Mouse (Mus musculus) neural tube, embryonic 14.5 days (tissue): ENCODE data around the gene Smarcd3. TPM values are rescaled to one million over a fixed set of nuclear protein-coding genes. Genes with fewer than 3 reads are reported as not detected.

ENCODE experiments used
- ATAC-seq: fragments of 200-750 bp; cut with Nextera tagmentation; 2 replicates; pipeline ENCODE4 v1.8.0; 2017; ENCODE audit warnings: low read depth, mild to moderate bottlenecking, moderate TSS enrichment, moderate library complexity
- H3K27ac ChIP-seq: fragments of 300-500 bp; sonication (generic); 2 replicates; pipeline ENCODE4 v1.5.1; 2014; ENCODE audit warnings: low read depth, mild to moderate bottlenecking, control low read depth, low read length, moderate library complexity, mixed read lengths
- H3K27me3 ChIP-seq: fragments of 300-500 bp; sonication (generic); 2 replicates; pipeline ENCODE4 v1.6.1; 2014; ENCODE audit warnings: low read length; ENCODE audit not compliant: control insufficient read depth, insufficient read depth
- H3K36me3 ChIP-seq: fragments of 300-500 bp; sonication (generic); 2 replicates; pipeline ENCODE4 v1.6.1; 2014; ENCODE audit warnings: low read length, mixed read lengths; ENCODE audit not compliant: control insufficient read depth, insufficient read depth
- H3K4me1 ChIP-seq: fragments of 300-500 bp; sonication (generic); 2 replicates; pipeline ENCODE4 v1.6.1; 2014; ENCODE audit warnings: low read length; ENCODE audit not compliant: control insufficient read depth, insufficient read depth
- H3K4me2 ChIP-seq: fragments of 300-500 bp; sonication (generic); 2 replicates; pipeline ENCODE4 v1.6.1; 2014; ENCODE audit warnings: mild to moderate bottlenecking, low read depth, low read length, control low read depth
- H3K4me3 ChIP-seq: fragments of 300-500 bp; sonication (generic); 2 replicates; pipeline ENCODE4 v1.5.1; 2014; ENCODE audit warnings: low read depth, low read length, control low read depth, mixed read lengths
- H3K9ac ChIP-seq: fragments of 300-500 bp; sonication (generic); replicated peaks from 2 replicates; pipeline ENCODE4 v1.6.1; 2014; ENCODE audit warnings: low read depth, mild to moderate bottlenecking, control low read depth, low read length, mixed read lengths
- H3K9me3 ChIP-seq: fragments of 300-500 bp; sonication (generic); 2 replicates; pipeline ENCODE4 v1.6.1; 2016; ENCODE audit warnings: low read length; ENCODE audit not compliant: control insufficient read depth
- WGBS: fragments of 180-500 bp; shearing (Covaris S2); extraction: QIAGEN DNeasy Blood & Tissue Kit; methylation state at CpG from one replicate; pipeline ENCODE4 v1.1.7; 2014; 5-methylcytosine and 5-hydroxymethylcytosine counted together
- polyA plus RNA-seq: library from polyadenylated mRNA; unstranded; fragments of >200 nt; fragmentation: Nextera tagmentation; extraction: Ambion mirVana; gene quantifications from 2 replicates; pipeline ENCODE4 v1.2.1, GENCODE M21; 2014

The Smarcd3 gene
- polyA plus RNA-seq, 1 experiment from 2014 or later: 179 TPM

GRCm38 (mm10) chr5:24624822-24625120 lies 560 bp upstream of the Smarcd3 start:
- 37% methylated on average over 4 of the region's 4 CpGs for WGBS
- no peak overlapping the region for H3K27ac ChIP-seq
- peak overlapping the region; percentile 57 for H3K4me3 ChIP-seq
- H3K27me3 ChIP-seq: no peaks in the 10 kb centered on the region
- peaks cover 18% of the 10 kb centered on the region; the same call in 1 of the 2 replicates for H3K4me1 ChIP-seq
- H3K36me3 ChIP-seq: no peaks in the 10 kb centered on the region
- H3K9ac ChIP-seq: peak overlapping the region; percentile 78; the same call in 1 of the 2 replicates
- no peaks in the 10 kb centered on the region for H3K9me3 ChIP-seq
- H3K4me2 ChIP-seq: peak overlapping the region; percentile 63
- no peak for ATAC-seq

- Histone ChIP-seq H3K27me3 (no peaks in the 10 kb centered on the region), H3K4me1 (peaks cover 18% of the 10 kb centered on the region; the same call in 1 of the 2 replicates), H3K27ac (no peak overlapping the region; the same call in 1 of the 2 replicates), H3K4me3 (peak overlapping the region; percentile 57), H3K9ac (peak overlapping the region; percentile 78), H3K9me3 (no peaks in the 10 kb centered on the region), H3K36me3 (no peaks in the 10 kb centered on the region), H3K4me2 (peak overlapping the region; percentile 63)
- ATAC-seq: 0 out of 2 replicates have a peak, but pooled peaks have one; percentile 1
- WGBS: 48% methylated on average over 8 of the region's 8 CpGs
These were observed 898 bp downstream of the Smarcd3 start for GRCm38 (mm10) chr5:24623041-24623985.

GRCm38 (mm10) chr5:24622386-24623040 lies 1.7 kb downstream of the Smarcd3 start:
- Histone ChIP-seq H3K27me3 (no peaks in the 10 kb centered on the region), H3K9ac (no peak overlapping the region), H3K4me3 (no peak overlapping the region), H3K4me1 (peaks cover 18% of the 10 kb centered on the region; the same call in 1 of the 2 replicates), H3K4me2 (no peak overlapping the region), H3K9me3 (no peaks in the 10 kb centered on the region), H3K36me3 (no peaks in the 10 kb centered on the region), H3K27ac (no peak overlapping the region)
- 70% methylated on average over 7 of the region's 7 CpGs for WGBS
- no peak for ATAC-seq

GRCm38 (mm10) chr5:24620626-24621025 lies 3.6 kb downstream of the Smarcd3 start:
- Histone ChIP-seq H3K27me3 (no peaks in the 10 kb centered on the region), H3K4me3 (no peak overlapping the region), H3K9me3 (no peaks in the 10 kb centered on the region), H3K36me3 (no peaks in the 10 kb centered on the region), H3K4me1 (peaks cover 18% of the 10 kb centered on the region; the same call in 1 of the 2 replicates), H3K4me2 (no peak overlapping the region), H3K9ac (no peak overlapping the region), H3K27ac (no peak overlapping the region)
- ATAC-seq: no peak
- WGBS: 76% methylated on average over 8 of the region's 8 CpGs

- Histone ChIP-seq H3K4me2 (no peak overlapping the region), H3K4me3 (no peak overlapping the region), H3K27me3 (no peaks in the 10 kb centered on the region), H3K9ac (no peak overlapping the region), H3K27ac (no peak overlapping the region), H3K9me3 (no peaks in the 10 kb centered on the region), H3K4me1 (peaks cover 18% of the 10 kb centered on the region; the same call in 1 of the 2 replicates), H3K36me3 (no peaks in the 10 kb centered on the region)
- no peak for ATAC-seq
- WGBS: 70% methylated on average over 8 of the region's 8 CpGs
These were observed 4.1 kb downstream of the Smarcd3 start for GRCm38 (mm10) chr5:24620116-24620515.

- no peaks in the 10 kb centered on the region for H3K9me3 ChIP-seq
- H3K36me3 ChIP-seq: no peaks in the 10 kb centered on the region
- no peaks in the 10 kb centered on the region for H3K27me3 ChIP-seq
- no peak overlapping the region for H3K4me2 ChIP-seq
- ATAC-seq: no peak
- H3K4me1 ChIP-seq: 0 out of 2 replicates have a peak, but pooled peaks cover 11% of the 10 kb centered on the region
- H3K27ac ChIP-seq: no peak overlapping the region
- H3K4me3 ChIP-seq: no peak overlapping the region
- 87% methylated on average over 3 of the region's 3 CpGs for WGBS
- no peak overlapping the region for H3K9ac ChIP-seq
These were observed 5.3 kb downstream of the Smarcd3 start for GRCm38 (mm10) chr5:24618921-24619320.

- H3K4me1 ChIP-seq: peaks cover 16% of the 10 kb centered on the region
- H3K4me2 ChIP-seq: no peak overlapping the region
- H3K9me3 ChIP-seq: no peaks in the 10 kb centered on the region
- H3K4me3 ChIP-seq: no peak overlapping the region
- H3K9ac ChIP-seq: no peak overlapping the region
- H3K27ac ChIP-seq: no peak overlapping the region
- no peaks in the 10 kb centered on the region for H3K27me3 ChIP-seq
- no peak for ATAC-seq
- H3K36me3 ChIP-seq: no peaks in the 10 kb centered on the region
- 51% methylated on average over 6 of the region's 6 CpGs for WGBS
These were observed 9.1 kb downstream of the Smarcd3 start for GRCm38 (mm10) chr5:24615097-24615496.

- Histone ChIP-seq H3K4me3 (no peak overlapping the region), H3K9ac (no peak overlapping the region), H3K27ac (no peak overlapping the region), H3K27me3 (no peaks in the 10 kb centered on the region), H3K4me1 (peaks cover 16% of the 10 kb centered on the region), H3K4me2 (no peak overlapping the region), H3K9me3 (no peaks in the 10 kb centered on the region), H3K36me3 (no peaks in the 10 kb centered on the region)
- 73% methylated on average over 5 of the region's 5 CpGs for WGBS
- peak; percentile 36; the same call in 1 of the 2 replicates for ATAC-seq
These were observed 11.9 kb downstream of the Smarcd3 start for GRCm38 (mm10) chr5:24612302-24612649.
